Mouse (Mus musculus) adrenal gland, postnatal 14 days (tissue): ENCODE data around the gene 2410141K09Rik. TPM values are rescaled to one million over a fixed set of nuclear protein-coding genes. Genes with fewer than 3 reads are reported as not detected.
"Not testable (repeated sequence)": the region's sequence is repeated elsewhere in the genome, so short reads cannot be mapped to it uniquely, and the experiment has no call there.

Experiments
- DNase-seq: peaks from one replicate; pipeline ENCODE4 v3.0.0; 2021; ENCODE audit warnings: mixed read lengths
- long read RNA-seq, 2 experiments: library from polyadenylated mRNA; stranded (forward); transcript quantifications; one replicate each; pipeline ENCODE4 v2.0.0; 2021
- total RNA-seq: library from RNA; stranded (reverse); gene quantifications from 2 replicates; pipeline ENCODE4 v1.2.3, GENCODE M21; 2021

The 2410141K09Rik gene
- total RNA-seq: not detected in 2 replicates
- long read RNA-seq, experiment 1: 0 reads
- long read RNA-seq, experiment 2: 0 reads

- not testable (repeated sequence) for DNase-seq
These were observed at the start of gene 2410141K09Rik for GRCm38 (mm10) chr13:66441018-66441417. TSS of gene 2410141K09Rik (minus strand) at chr13:66441118.

GRCm38 (mm10) chr13:66426858-66427257, 14.1 kb downstream of the 2410141K09Rik start:
- not testable (repeated sequence) for DNase-seq

DNA sequence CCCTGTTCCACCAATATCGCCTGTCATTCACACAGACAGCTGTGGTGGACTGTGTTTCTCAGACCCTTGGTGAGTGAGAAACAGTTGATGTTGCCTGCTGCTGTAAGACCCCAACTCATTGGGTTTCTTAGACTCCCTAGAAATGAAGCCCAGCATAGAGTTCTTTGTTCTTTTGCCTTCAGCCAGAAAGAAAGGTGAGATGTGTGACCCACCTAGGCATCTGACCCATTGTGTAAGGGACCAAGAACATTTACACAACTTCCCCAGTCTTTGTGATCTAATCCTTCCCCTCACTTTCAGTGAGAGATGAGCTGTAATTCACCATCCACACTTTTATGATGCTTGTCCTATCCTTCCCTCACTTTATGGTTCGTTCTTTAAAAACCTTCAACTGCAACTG, 26.0 kb downstream of the 2410141K09Rik start:
- not testable (repeated sequence) for DNase-seq

Other genes starting within 250 kb of the 2410141K09Rik start
- gene Gm10772, start 213.5 kb downstream of the 2410141K09Rik start, total RNA-seq: not detected in 2 replicates